8 mouse cellular contexts compared by ENCODE assay signal in genomic region chr14:79157451-79158218, GRCm38 (mm10).
DNase-seq lines count a peak whose midpoint lies in the region; TF ChIP-seq lines count a peak whose summit lies in the region.

No protein-coding gene starts in this region.

- TF ChIP-seq CTCF in kidney, adult 2 months (conservative IDR thresholded peaks at IDR 0.05; ENCODE audit: insufficient read depth, insufficient read length, low read depth, low read length) = no peak

- H3K4me3 ChIP-seq in kidney, adult 2 months (ENCODE audit: insufficient read depth, low read depth, low read length) = no peak overlapping the region

- peak overlapping the region; percentile 70 for H3K27ac ChIP-seq in kidney, adult 2 months (ENCODE audit: insufficient read depth, low read depth, low read length)

- H3K27me3 ChIP-seq in kidney, adult 2 months (replicated peaks; ENCODE audit: control insufficient read depth, insufficient read depth, low read length) = no peaks in the 10 kb centered on the region

- H3K36me3 ChIP-seq in kidney, adult 2 months (ENCODE audit: control insufficient read depth, insufficient read depth, low read length) = no peaks in the 10 kb centered on the region

- 24% methylated on average over 17 of the region's 17 CpGs for WGBS in kidney, adult 2 months

- no peak for TF ChIP-seq POLR2A in kidney, adult 2 months (IDR thresholded peaks at IDR 0.05; ENCODE audit: low read depth, low read length)

- peaks cover 7% of the 10 kb centered on the region for H3K4me1 ChIP-seq in kidney, adult 2 months (ENCODE audit: control insufficient read depth, insufficient read depth, low read length)

- intact Hi-C loops in gastrocnemius, postnatal 36 days (cut with DNase I) = no loop called here

- DNase-seq in urinary bladder, postnatal 14 days (ENCODE audit: low spot score) = peak; percentile 10
- no peak for DNase-seq in urinary bladder, adult 2 months (ENCODE audit: low spot score)
- DNase-seq in gastrocnemius, postnatal 36 days = peak; percentile 17 to 42
- DNase-seq in kidney, adult 2 months = peak; percentile 87
- DNase-seq in lung, postnatal 25 days (ENCODE audit: low spot score) = peak; percentile 72
- DNase-seq in right cerebral cortex, postnatal 14 days = no peak
- no peak for DNase-seq in adipocyte (ENCODE audit: low spot score)
- DNase-seq in layer of hippocampus, postnatal 25 days (ENCODE audit: extremely low spot score in 1 of 2, low spot score in 1 of 2) = no peak

Comparison
In these comparisons a context has a peak if more than half of its experiments do, and no peak if none do; other contexts are left out.
1. DNase-seq: peak in urinary bladder, postnatal 14 days (single experiment), gastrocnemius, postnatal 36 days (2 of 2), kidney, adult 2 months (single experiment) and lung, postnatal 25 days (single experiment); none in urinary bladder, adult 2 months (single experiment), right cerebral cortex, postnatal 14 days (single experiment), adipocyte (single experiment) and layer of hippocampus, postnatal 25 days (0 of 2).